Mouse (Mus musculus) ovary, postnatal 36 days (tissue): ENCODE data around the gene Zdbf2.
"Not testable (repeated sequence)": the region's sequence is repeated elsewhere in the genome, so short reads cannot be mapped to it uniquely, and the experiment has no call there.

Experiments
- DNase-seq: peaks from one replicate; pipeline ENCODE4 v3.0.0; 2022; ENCODE audit warnings: low spot score, mixed read lengths

Gene Zdbf2

GRCm38 (mm10) chr1:63263671-63264070 is 9.4 kb upstream of the Zdbf2 start:
- no peak for DNase-seq

- DNase-seq: no peak
Observed at GRCm38 (mm10) chr1:63265461-63265860, 7.6 kb upstream of the Zdbf2 start.

- DNase-seq: no peak
Observed at GRCm38 (mm10) chr1:63266121-63266520, 6.9 kb upstream of the Zdbf2 start.

GRCm38 (mm10) chr1:63266716-63267115 is 6.3 kb upstream of the Zdbf2 start:
- DNase-seq: no peak

- DNase-seq: no peak
Observed at GRCm38 (mm10) chr1:63272125-63272675, 865 bp upstream of the Zdbf2 start.

- DNase-seq: no peak
Observed at GRCm38 (mm10) chr1:63273339-63273951, 380 bp downstream of the Zdbf2 start.

GRCm38 (mm10) chr1:63274046-63274730 is 1.1 kb downstream of the Zdbf2 start:
- no peak for DNase-seq

- DNase-seq: no peak
Observed at GRCm38 (mm10) chr1:63278106-63278505, 5.0 kb downstream of the Zdbf2 start.

GRCm38 (mm10) chr1:63293965-63294364 is 20.9 kb downstream of the Zdbf2 start:
- no peak for DNase-seq

- DNase-seq: no peak
Observed at GRCm38 (mm10) chr1:63309661-63310060, 36.6 kb downstream of the Zdbf2 start.

- DNase-seq: not testable (repeated sequence)
Observed at GRCm38 (mm10) chr1:63323565-63324132, 50.6 kb downstream of the Zdbf2 start.
